Mouse (Mus musculus) left cerebral cortex, postnatal 14 days (tissue): ENCODE measurements around the gene Usp9x. TPM values are rescaled to one million over a fixed set of nuclear protein-coding genes. Genes with fewer than 3 reads are reported as not detected.

ENCODE experiments used
- DNase-seq, 2 experiments: peaks; one replicate each; pipeline ENCODE4 v3.0.0; 2021 to 2022; ENCODE audit warnings: low spot score in 2 of 2, mixed read lengths in 1 of 2
- intact Hi-C: fragments of 180-260 bp; cut with DNase I; formaldehyde crosslinking; loops from one replicate; pipeline ENCODE4 v1.15.1; 2025
- total RNA-seq, 2 experiments: library from RNA; stranded (reverse); gene quantifications; 2 replicates each; pipeline ENCODE4 v1.2.3; 2021

Usp9x gene
- total RNA-seq, 2 experiments from 2014 or later, result 268 to 281 TPM

- DNase-seq, result peak; percentile 91 to 97
- intact Hi-C loops, result loop anchor here (5.0 to 10.0 kb wide), 2 partner anchors 156 to 198 kb away; no protein-coding TSS in a partner anchor
These were observed 591 bp upstream of the Usp9x start for GRCm38 (mm10) chrX:13070573-13071240.

GRCm38 (mm10) chrX:13071776-13072460, 620 bp downstream of the Usp9x start:
- intact Hi-C loops, result loop anchor here (5.0 to 10.0 kb wide), 2 partner anchors 157 to 200 kb away; no protein-coding TSS in a partner anchor
- DNase-seq, result peak; percentile 45 to 51

GRCm38 (mm10) chrX:13072461-13072982, 1.2 kb downstream of the Usp9x start:
- DNase-seq, result peak; percentile 65 to 66
- intact Hi-C loops, result loop anchor here (5.0 to 10.0 kb wide), 2 partner anchors 158 to 200 kb away; no protein-coding TSS in a partner anchor

- no peak for DNase-seq
- intact Hi-C loops, result no loop called here
These were observed 14.3 kb downstream of the Usp9x start for GRCm38 (mm10) chrX:13085621-13086020.

- DNase-seq, result no peak
- intact Hi-C loops, result no loop called here
These were observed 25.7 kb downstream of the Usp9x start for GRCm38 (mm10) chrX:13096985-13097384.

- intact Hi-C loops, result no loop called here
- no peak for DNase-seq
These were observed 135.2 kb downstream of the Usp9x start for GRCm38 (mm10) chrX:13206514-13206913.

- intact Hi-C loops, result no loop called here
- peak; percentile 89 to 95 for DNase-seq
These were observed 136.4 kb downstream of the Usp9x start for GRCm38 (mm10) chrX:13207512-13208341.

- no peak for DNase-seq
- intact Hi-C loops, result no loop called here
These were observed 137.1 kb downstream of the Usp9x start for GRCm38 (mm10) chrX:13208404-13208803.

GRCm38 (mm10) chrX:13214275-13214674, 143.0 kb downstream of the Usp9x start:
- intact Hi-C loops, result no loop called here
- peak in 1 of 2 experiments; percentile 30 for DNase-seq

Other genes with a start within 250 kb of the Usp9x start
- gene Ddx3x, start 209.5 kb downstream of the Usp9x start, total RNA-seq, result 100 to 1,000 TPM; 134 to 186 TPM